Mouse (Mus musculus): Measurements from ENCODE around the gene Tmem115.
"Not testable (repeated sequence)": the region's sequence is repeated elsewhere in the genome, so short reads cannot be mapped to it uniquely, and the experiment has no call there.

Gene Tmem115

DNA sequence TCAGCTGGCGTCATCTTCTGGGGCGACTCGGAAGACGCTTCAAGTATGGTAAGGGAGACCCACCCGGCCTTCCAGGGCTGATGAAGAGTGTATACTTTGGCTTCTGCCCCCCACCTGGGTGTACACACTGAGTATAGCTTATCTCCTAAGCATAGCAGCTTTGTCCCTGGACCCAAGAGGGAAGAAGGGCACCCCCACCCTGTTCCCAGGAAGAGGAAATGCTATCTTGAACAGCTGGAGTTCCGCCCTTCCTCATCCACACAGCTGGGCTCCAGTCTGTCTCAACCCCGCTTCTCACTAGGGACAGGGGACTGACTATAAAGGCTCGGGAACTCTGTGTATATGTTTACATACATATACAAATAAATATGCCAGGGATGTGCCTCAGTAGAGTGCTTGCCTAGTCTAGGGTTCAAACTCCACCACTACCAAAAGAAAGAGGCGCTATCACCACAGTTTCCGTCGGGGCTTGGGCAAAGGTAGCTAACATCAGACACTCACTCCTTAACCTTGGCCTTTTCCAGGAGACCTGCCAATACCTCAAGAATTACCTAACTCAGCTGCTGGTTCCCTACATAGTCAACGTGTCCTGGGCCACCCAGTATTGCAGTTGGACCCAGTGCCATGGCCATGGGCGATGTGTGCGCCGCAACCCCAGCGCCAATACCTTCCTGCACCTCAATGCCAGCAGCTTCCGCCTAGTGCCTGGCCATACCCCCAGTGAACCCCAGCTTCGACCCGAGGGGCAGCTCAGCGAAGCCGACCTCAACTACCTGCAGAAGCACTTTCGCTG is 38.0 kb downstream of the Tmem115 start:
- DNase-seq (ENCODE audit: low spot score in 2 of 2) = no peak

GRCm38 (mm10) chr9:107572327-107572662 is 38.5 kb downstream of the Tmem115 start:
- no peak for DNase-seq (ENCODE audit: low spot score in 2 of 2)

DNA sequence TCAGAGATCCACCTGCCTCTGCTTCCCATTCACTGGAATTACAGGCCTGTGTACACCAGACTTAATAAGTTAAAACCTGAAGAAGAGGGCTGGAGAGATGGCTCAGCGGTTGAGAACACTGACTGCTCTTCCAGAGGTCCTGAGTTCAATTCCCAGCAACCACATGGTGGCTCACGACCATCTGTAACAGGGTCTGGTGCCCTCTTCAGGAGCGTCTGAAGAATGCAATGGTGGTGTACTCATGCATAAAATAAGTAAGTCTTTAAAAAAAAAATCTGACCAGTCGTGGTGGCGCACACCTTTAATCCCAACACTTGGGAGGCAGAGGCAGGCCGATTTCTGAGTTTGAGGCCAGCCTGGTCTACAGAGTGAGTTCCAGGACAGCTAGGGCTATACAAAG is 40.0 kb downstream of the Tmem115 start:
- not testable (repeated sequence) for DNase-seq (ENCODE audit: low spot score in 2 of 2)

DNA sequence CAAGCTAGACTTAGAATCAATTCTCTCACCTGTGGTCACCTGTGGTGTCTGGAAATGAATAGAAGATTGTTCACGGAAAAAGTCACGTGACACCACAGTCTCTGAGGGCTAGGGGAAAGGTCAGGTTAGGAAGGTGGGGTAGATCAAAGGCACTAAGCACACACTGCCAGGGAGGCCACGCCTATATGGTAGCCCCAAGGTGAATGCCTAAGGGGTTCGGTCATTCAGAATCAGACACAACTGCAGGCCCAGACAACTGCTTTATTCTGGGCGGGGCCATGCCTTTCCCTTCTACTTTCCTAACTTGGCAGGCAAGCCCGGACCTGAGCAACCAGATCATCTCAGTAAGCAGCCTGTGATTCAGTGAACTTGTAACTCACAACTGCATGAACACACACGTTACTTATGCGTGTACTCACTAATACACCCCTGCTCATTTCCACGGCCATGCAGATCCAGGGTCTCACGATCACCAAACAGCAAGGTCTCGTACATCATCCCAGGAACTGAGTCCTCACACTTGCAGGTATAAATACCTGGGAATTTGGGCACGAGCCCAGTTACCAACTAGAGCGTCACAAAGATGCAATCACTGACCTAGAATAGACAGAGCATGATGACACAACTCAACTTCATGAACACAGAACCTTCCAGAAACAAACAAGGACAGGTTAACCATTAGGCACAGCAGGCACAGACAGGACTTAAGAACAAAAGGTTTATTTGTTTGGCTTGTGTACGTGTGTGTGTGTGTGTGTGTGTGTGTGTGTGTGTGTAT is 42.0 kb downstream of the Tmem115 start:
- DNase-seq (ENCODE audit: low spot score in 2 of 2) = no peak

- no peak for DNase-seq (ENCODE audit: low spot score in 2 of 2)
These were observed 42.8 kb downstream of the Tmem115 start, which contains the start of gene Hyal1 for GRCm38 (mm10) chr9:107576357-107577107. Hyal1 (plus strand) TSS chr9:107576927.

DNA sequence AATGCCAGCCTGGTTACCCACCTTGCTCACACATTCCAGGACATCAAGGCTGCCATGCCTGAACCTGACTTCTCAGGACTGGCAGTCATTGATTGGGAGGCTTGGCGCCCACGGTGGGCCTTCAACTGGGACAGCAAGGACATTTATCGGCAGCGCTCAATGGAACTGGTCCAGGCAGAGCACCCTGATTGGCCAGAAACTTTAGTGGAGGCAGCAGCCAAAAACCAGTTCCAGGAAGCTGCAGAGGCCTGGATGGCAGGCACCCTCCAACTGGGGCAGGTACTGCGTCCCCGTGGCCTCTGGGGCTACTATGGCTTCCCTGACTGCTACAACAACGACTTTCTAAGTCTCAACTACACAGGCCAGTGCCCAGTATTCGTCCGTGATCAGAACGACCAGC is 44.1 kb downstream of the Tmem115 start:
- no peak for DNase-seq (ENCODE audit: low spot score in 2 of 2)

GRCm38 (mm10) chr9:107578587-107578986 is 44.8 kb downstream of the Tmem115 start, which contains the start of gene Naa80:
Naa80 (plus strand) TSS chr9:107578887.
- DNase-seq (ENCODE audit: low spot score in 2 of 2) = no peak

- peak in 1 of 2 experiments; percentile 47 for DNase-seq (ENCODE audit: low spot score in 2 of 2)
These were observed 45.5 kb downstream of the Tmem115 start for GRCm38 (mm10) chr9:107579023-107579900.

DNA sequence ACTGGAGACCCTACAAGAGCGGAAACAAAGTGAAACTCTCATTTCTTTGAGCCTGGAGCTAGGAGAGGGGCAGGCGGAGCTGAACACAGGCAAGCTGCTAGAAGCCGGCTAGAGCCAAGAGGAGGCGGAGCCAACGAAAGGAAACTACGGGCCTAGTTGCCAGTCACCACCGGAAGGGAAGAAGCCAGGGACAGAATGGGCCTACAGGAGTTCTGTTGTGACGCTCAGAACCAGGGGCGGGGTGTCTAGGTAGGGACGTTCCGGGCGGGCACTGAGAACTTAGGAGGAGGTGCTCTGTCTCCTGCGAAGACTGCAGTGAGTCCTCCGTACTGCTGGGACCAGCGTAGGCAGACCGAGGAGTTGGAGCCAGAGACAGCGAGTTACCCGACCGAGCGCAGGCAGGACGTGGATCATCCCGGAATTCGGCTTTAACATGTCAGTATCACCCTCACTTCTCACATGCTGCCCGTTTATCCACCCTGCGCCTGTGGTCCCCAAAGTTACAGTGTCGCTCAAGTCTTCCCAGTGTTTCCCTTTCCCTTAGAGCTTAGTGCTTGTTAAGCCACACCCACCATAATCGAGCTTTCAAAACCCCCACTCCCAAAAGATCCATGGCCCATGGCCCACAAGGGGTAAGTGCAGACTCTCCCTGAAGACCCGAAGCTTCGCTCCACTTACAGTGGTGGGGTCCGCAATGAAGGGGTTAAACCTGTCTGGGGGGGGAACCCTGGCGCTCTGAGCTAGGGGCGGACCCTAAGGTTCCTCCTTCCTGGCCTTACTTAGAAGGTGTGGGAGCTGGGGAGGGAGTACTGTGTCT is 47.0 kb downstream of the Tmem115 start, which contains the start of gene Hyal3:
TSS of gene Hyal3 (plus strand) at position 318 of the 817 bp plus-strand sequence.
- DNase-seq (ENCODE audit: low spot score in 2 of 2) = peak; percentile 73 to 82

DNA sequence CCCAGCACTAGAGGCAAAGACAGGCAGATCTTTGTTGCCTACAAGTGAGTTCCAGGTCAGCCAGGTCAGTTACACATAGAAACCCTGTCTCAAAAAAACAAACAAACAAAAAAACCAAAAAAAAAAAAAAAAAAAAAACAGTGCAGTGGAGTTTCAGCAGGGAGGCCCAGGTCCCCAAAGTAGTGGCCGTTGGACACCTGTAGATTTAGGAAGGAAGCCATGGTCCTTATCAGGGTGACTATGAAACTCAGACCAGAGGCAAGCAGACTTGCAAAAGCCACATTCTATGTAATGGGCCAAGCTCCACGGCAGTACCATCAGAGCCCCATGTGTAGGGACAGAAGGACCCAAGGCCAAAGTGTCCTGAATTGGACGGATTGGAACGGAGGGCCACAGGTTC is 47.8 kb downstream of the Tmem115 start:
- DNase-seq (ENCODE audit: low spot score in 2 of 2) = no peak

GRCm38 (mm10) chr9:107582509-107583062 is 48.8 kb downstream of the Tmem115 start:
- no peak for DNase-seq (ENCODE audit: low spot score in 2 of 2)

DNA sequence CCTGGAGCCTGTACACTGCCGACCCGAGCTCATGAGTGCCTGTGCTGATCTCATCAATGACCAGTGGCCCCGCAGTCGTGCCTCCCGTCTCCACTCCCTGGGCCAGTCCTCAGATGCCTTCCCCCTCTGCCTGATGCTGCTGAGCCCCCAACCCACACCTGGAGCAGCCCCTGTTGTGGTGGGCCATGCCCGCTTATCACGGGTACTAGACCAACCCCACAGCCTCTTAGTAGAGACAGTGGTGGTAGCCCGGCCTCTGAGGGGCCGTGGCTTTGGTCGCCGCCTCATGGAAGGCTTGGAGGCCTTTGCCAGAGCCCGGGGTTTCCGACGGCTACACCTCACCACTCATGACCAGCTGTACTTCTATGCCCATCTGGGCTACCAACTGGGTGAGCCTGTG is 49.4 kb downstream of the Tmem115 start:
- DNase-seq (ENCODE audit: low spot score in 2 of 2) = no peak

DNA sequence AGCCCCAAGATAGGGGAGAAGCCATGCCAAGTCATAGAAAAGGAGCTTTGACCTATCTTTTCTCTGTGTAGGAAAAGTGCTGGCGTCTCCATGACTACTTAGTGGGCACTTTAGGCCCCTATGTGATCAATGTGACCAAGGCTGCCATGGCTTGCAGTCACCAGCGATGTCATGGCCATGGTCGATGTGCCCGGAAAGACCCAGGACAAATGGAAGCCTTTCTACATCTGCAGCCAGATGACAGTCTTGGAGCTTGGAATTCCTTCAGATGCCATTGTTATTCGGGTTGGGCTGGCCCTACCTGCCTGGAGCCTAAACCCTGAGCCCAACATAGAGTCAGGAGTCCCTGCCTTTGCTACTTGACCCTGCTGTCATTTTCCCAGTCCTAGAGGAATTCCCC is 52.8 kb downstream of the Tmem115 start:
- no peak for DNase-seq (ENCODE audit: low spot score in 2 of 2)

- DNase-seq (ENCODE audit: low spot score in 2 of 2) = peak; percentile 97 to 98
These were observed 53.5 kb downstream of the Tmem115 start, which contains the start of gene Ifrd2 for GRCm38 (mm10) chr9:107586974-107587832. Ifrd2 (plus strand) TSS chr9:107587642.

DNA sequence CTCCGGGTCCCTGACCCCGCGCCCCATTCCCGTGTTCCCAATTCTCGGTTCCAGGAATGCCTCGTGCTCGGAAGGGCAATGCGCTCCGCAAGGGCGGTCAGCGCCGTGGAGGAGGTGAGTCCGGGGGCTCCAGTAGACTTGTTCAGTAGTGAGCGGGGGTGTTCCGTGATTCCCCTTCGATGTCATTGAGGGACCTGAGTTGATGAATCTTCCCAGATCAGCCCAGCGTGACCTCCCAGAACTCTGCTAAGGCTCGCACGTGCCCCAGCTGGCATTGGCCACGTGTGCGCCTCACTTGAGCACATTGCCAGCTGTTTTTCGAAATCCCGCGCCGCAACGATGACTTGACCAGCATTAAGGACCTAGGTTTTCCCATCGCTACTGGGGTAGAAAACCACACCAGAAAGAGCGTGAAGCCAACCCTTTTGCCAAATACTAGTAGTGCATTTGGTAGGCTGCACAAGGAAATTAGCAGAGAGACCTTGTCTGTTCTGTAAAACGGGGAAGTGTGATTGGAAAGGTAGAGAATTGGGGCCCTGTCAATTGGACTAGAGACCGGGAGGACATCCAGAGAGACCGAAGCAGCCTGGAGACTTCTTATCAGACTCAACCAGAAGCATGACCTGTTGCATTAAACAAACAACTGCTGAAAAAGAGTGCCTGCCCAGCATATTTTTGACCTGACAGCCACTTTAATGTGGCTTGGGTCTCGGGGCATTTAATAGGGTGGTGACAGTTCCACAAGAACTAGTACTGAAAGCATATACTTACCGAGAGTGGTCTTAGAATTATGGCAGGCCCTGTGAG is 54.3 kb downstream of the Tmem115 start:
- no peak for DNase-seq (ENCODE audit: low spot score in 2 of 2)

Data from natural killer cell, adult 2 months (primary cell).